Mouse (Mus musculus) hindbrain, embryonic 15.5 days (tissue): ENCODE measurements around the gene Ankrd34a. TPM values are rescaled to one million over a fixed set of nuclear protein-coding genes. Genes with fewer than 3 reads are reported as not detected.

ENCODE experiments used
- ATAC-seq: fragments of 200-750 bp; cut with Nextera tagmentation; 2 replicates; pipeline ENCODE4 v1.8.0; 2017; ENCODE audit warnings: low read depth, moderate number of reproducible peaks, moderate TSS enrichment; ENCODE audit not compliant: low FRiP score
- H3K27ac ChIP-seq: fragments of 300-500 bp; sonication (generic); replicated peaks from 2 replicates; pipeline ENCODE4 v1.5.1; 2015; ENCODE audit warnings: mild to moderate bottlenecking, inconsistent platforms
- H3K27me3 ChIP-seq: fragments of 300-500 bp; sonication (generic); 2 replicates; pipeline ENCODE4 v1.6.1; 2015; ENCODE audit warnings: control low read depth, inconsistent platforms
- H3K36me3 ChIP-seq: fragments of 300-500 bp; sonication (generic); 2 replicates; pipeline ENCODE4 v1.6.1; 2015; ENCODE audit warnings: control low read depth, inconsistent platforms
- H3K4me1 ChIP-seq: fragments of 300-500 bp; sonication (generic); replicated peaks from 2 replicates; pipeline ENCODE4 v1.6.1; 2015; ENCODE audit warnings: control low read depth, inconsistent platforms
- H3K4me2 ChIP-seq: fragments of 300-500 bp; sonication (generic); 2 replicates; pipeline ENCODE4 v1.6.1; 2015; ENCODE audit warnings: moderate library complexity, mild to moderate bottlenecking, inconsistent platforms
- H3K4me3 ChIP-seq: fragments of 300-500 bp; sonication (generic); 2 replicates; pipeline ENCODE4 v1.5.1; 2015; ENCODE audit warnings: mild to moderate bottlenecking, inconsistent platforms
- H3K9ac ChIP-seq: fragments of 300-500 bp; sonication (generic); 2 replicates; pipeline ENCODE4 v1.6.1; 2015; ENCODE audit warnings: inconsistent platforms
- H3K9me3 ChIP-seq: fragments of 300-500 bp; sonication (generic); 2 replicates; pipeline ENCODE4 v1.6.1; 2016; ENCODE audit warnings: control low read depth, inconsistent platforms
- WGBS: fragments of 180-500 bp; shearing (Covaris S2); methylation state at CpG from one replicate; pipeline ENCODE4 v1.1.7; 2015; 5-methylcytosine and 5-hydroxymethylcytosine counted together
- polyA plus RNA-seq: library from polyadenylated mRNA; unstranded; fragments of >200 nt; fragmentation: Nextera tagmentation; extraction: Ambion mirVana; gene quantifications from 2 replicates; pipeline ENCODE4 v1.2.1, GENCODE M21; 2015

The Ankrd34a gene
- polyA plus RNA-seq, 1 experiment from 2014 or later, result 19.9 TPM

GRCm38 (mm10) chr3:96634928-96635879 is 38.8 kb downstream of the Ankrd34a start, which contains the start of the genes Pex11b and Gm42957:
TSS of gene Pex11b (plus strand) at chr3:96635376.
TSS of gene Gm42957 (plus strand) at chr3:96635474.
- Histone ChIP-seq H3K4me1 (peaks cover 32% of the 10 kb centered on the region), H3K9ac (peak within 1 kb of the TSS; percentile 93), H3K9me3 (no peaks in the 10 kb centered on the region), H3K36me3 (peaks cover 35% of the 10 kb centered on the region), H3K27ac (peak within 1 kb of the TSS; percentile 85), H3K27me3 (no peaks in the 10 kb centered on the region), H3K4me3 (peak within 1 kb of the TSS; percentile 83), H3K4me2 (peak within 1 kb of the TSS; percentile 93)
- WGBS, result under 1% methylated on average over 60 of the region's 60 CpGs
- peak; percentile 89 for ATAC-seq

GRCm38 (mm10) chr3:96635906-96636305 is 39.5 kb downstream of the Ankrd34a start:
- Histone ChIP-seq H3K9me3 (no peaks in the 10 kb centered on the region), H3K4me1 (peaks cover 25% of the 10 kb centered on the region), H3K9ac (peak overlapping the region; percentile 93), H3K4me2 (peak overlapping the region; percentile 93), H3K27me3 (no peaks in the 10 kb centered on the region), H3K27ac (peak overlapping the region; percentile 85), H3K4me3 (peak overlapping the region; percentile 83), H3K36me3 (peaks cover 39% of the 10 kb centered on the region)
- 10% methylated on average over 15 of the region's 15 CpGs for WGBS
- ATAC-seq, result no peak

GRCm38 (mm10) chr3:96636448-96636847 is 40.0 kb downstream of the Ankrd34a start:
- H3K4me3 ChIP-seq, result peak overlapping the region; percentile 83
- H3K36me3 ChIP-seq, result peaks cover 34% of the 10 kb centered on the region
- peaks cover 20% of the 10 kb centered on the region for H3K4me1 ChIP-seq
- no peak for ATAC-seq
- no peaks in the 10 kb centered on the region for H3K27me3 ChIP-seq
- no peak overlapping the region for H3K27ac ChIP-seq
- peak overlapping the region; percentile 93 for H3K9ac ChIP-seq
- WGBS, result 65% methylated on average over 11 of the region's 11 CpGs
- H3K9me3 ChIP-seq, result no peaks in the 10 kb centered on the region
- H3K4me2 ChIP-seq, result peak overlapping the region; percentile 93

GRCm38 (mm10) chr3:96639219-96639618 is 42.8 kb downstream of the Ankrd34a start:
- Histone ChIP-seq H3K4me3 (no peak overlapping the region), H3K9me3 (no peaks in the 10 kb centered on the region), H3K36me3 (peaks cover 30% of the 10 kb centered on the region), H3K4me1 (peaks cover 18% of the 10 kb centered on the region), H3K4me2 (no peak overlapping the region), H3K27ac (no peak overlapping the region), H3K9ac (no peak overlapping the region), H3K27me3 (no peaks in the 10 kb centered on the region)
- WGBS, result 96% methylated on average over 1 of the region's 1 CpGs
- no peak for ATAC-seq

GRCm38 (mm10) chr3:96645018-96645649 is 48.7 kb downstream of the Ankrd34a start, which contains the start of gene Itga10:
TSS of gene Itga10 (plus strand) at chr3:96645584.
- no peak within 1 kb of the TSS for H3K9ac ChIP-seq
- no peaks in the 10 kb centered on the region for H3K9me3 ChIP-seq
- H3K4me1 ChIP-seq, result no peaks in the 10 kb centered on the region
- no peak within 1 kb of the TSS for H3K4me3 ChIP-seq
- H3K27me3 ChIP-seq, result no peaks in the 10 kb centered on the region
- H3K4me2 ChIP-seq, result no peak within 1 kb of the TSS
- peaks cover 22% of the 10 kb centered on the region for H3K36me3 ChIP-seq
- ATAC-seq, result no peak
- WGBS, result 65% methylated on average over 7 of the region's 7 CpGs
- no peak within 1 kb of the TSS for H3K27ac ChIP-seq

GRCm38 (mm10) chr3:96647365-96647764 is 50.9 kb downstream of the Ankrd34a start:
- Histone ChIP-seq H3K27me3 (no peaks in the 10 kb centered on the region), H3K4me2 (no peak overlapping the region), H3K4me3 (no peak overlapping the region), H3K27ac (no peak overlapping the region), H3K4me1 (no peaks in the 10 kb centered on the region), H3K9ac (no peak overlapping the region), H3K9me3 (no peaks in the 10 kb centered on the region), H3K36me3 (peaks cover 13% of the 10 kb centered on the region)
- WGBS, result 81% methylated on average over 3 of the region's 3 CpGs
- ATAC-seq, result no peak

Other genes with a start within 250 kb of the Ankrd34a start
- not detected in 2 replicates for gene BC107364, start 144.3 kb upstream of the Ankrd34a start, polyA plus RNA-seq
- gene Hfe2, start 71.5 kb upstream of the Ankrd34a start, polyA plus RNA-seq, result 1.9 and 2.0 TPM in 2 replicates
- 48.2 and 53.0 TPM in 2 replicates for gene Txnip, start 38.7 kb upstream of the Ankrd34a start, polyA plus RNA-seq
- gene Gm16253, start 19.7 kb upstream of the Ankrd34a start, polyA plus RNA-seq, result 1.8 and 2.2 TPM in 2 replicates
- 36.8 and 38.8 TPM in 2 replicates for gene Polr3gl, start 2.5 kb upstream of the Ankrd34a start, polyA plus RNA-seq
- gene Lix1l, start 4.5 kb downstream of the Ankrd34a start, polyA plus RNA-seq, result 5.4 and 6.1 TPM in 2 replicates
- gene Rbm8a, start 33.3 kb downstream of the Ankrd34a start, polyA plus RNA-seq, result 109 and 119 TPM in 2 replicates
- 54.7 and 59.9 TPM in 2 replicates for gene Pex11b, start 38.7 kb downstream of the Ankrd34a start, polyA plus RNA-seq
- 0.05 and 0.13 TPM in 2 replicates for gene Gm42957, start 38.8 kb downstream of the Ankrd34a start, polyA plus RNA-seq
- gene Itga10, start 48.9 kb downstream of the Ankrd34a start, polyA plus RNA-seq, result 1.1 and 1.4 TPM in 2 replicates
- 2.2 and 2.7 TPM in 2 replicates for gene Ankrd35, start 73.5 kb downstream of the Ankrd34a start, polyA plus RNA-seq
- 38.3 and 42.6 TPM in 2 replicates for gene Pias3, start 99.7 kb downstream of the Ankrd34a start, polyA plus RNA-seq
- gene Nudt17, start 111.9 kb downstream of the Ankrd34a start, polyA plus RNA-seq, result 19.0 and 19.4 TPM in 2 replicates
- gene Polr3c, start 131.0 kb downstream of the Ankrd34a start, polyA plus RNA-seq, result 29.7 and 31.1 TPM in 2 replicates
- gene Rnf115, start 131.0 kb downstream of the Ankrd34a start, polyA plus RNA-seq, result 72.2 and 76.6 TPM in 2 replicates
- 0.16 TPM in 1 of 2 replicates, not detected in the other for gene Pdzk1, start 232.6 kb downstream of the Ankrd34a start, polyA plus RNA-seq
- 0.26 and 0.29 TPM in 2 replicates for gene Cd160, start 232.7 kb downstream of the Ankrd34a start, polyA plus RNA-seq